ENCODE assay signal across 9 mouse cellular contexts in the genomic region with DNA sequence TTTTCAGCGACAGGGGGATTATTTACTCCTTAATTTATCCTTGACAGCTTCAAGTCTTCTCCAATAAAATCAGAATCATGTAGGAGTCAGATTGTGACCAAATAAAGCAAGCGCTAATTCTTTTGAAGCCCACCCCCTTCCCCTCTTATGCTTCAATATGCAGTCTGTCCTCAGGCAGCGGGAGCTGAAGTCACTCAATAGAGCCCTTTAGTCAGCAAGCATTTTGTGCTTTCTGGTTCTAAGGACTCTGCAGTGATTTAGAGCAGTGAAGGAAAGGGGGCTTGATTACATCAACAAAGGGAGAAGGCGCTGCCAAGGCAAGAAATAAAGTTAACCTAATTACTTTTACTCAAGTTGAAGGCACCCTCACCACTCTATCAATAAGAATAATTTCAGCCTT.
DNase-seq lines count a peak whose midpoint lies in the region; ATAC-seq and TF ChIP-seq lines count a peak whose summit lies in the region.
"Had no signal": no experiment of that assay in that cellular context is flagged by ENCODE, and none has a peak within 500 bp of the region (broad histone marks: within the 10 kb centered on the region; RNA-seq: fewer than 3 reads in every experiment).

No protein-coding gene starts in this region.

- no peak overlapping the region for H3K27ac ChIP-seq in kidney, postnatal 0 days
- H3K27ac ChIP-seq in forebrain, embryonic 11.5 days (ENCODE audit: low read depth, low read length): no peak overlapping the region; the same call in 1 of the 2 replicates
- H3K27ac ChIP-seq in intestine, embryonic 15.5 days: no peak overlapping the region
- H3K27ac ChIP-seq in neural tube, embryonic 13.5 days (replicated peaks): no peak overlapping the region
- H3K27ac ChIP-seq: heart, adult 2 months had no signal

- no peaks in the 10 kb centered on the region for H3K27me3 ChIP-seq in kidney, postnatal 0 days (ENCODE audit: insufficient read depth, low read length)
- H3K27me3 ChIP-seq in forebrain, embryonic 11.5 days (ENCODE audit: control insufficient read depth, insufficient read depth, low read length): no peaks in the 10 kb centered on the region
- no peaks in the 10 kb centered on the region for H3K27me3 ChIP-seq in intestine, embryonic 15.5 days (replicated peaks)
- peaks cover 7% of the 10 kb centered on the region; the same call in 1 of the 2 replicates for H3K27me3 ChIP-seq in neural tube, embryonic 13.5 days

- no peaks in the 10 kb centered on the region for H3K9me3 ChIP-seq in kidney, postnatal 0 days (replicated peaks; ENCODE audit: low read length)
- H3K9me3 ChIP-seq in forebrain, embryonic 11.5 days (ENCODE audit: control insufficient read depth, low read length): no peaks in the 10 kb centered on the region
- no peaks in the 10 kb centered on the region for H3K9me3 ChIP-seq in intestine, embryonic 15.5 days
- no peaks in the 10 kb centered on the region for H3K9me3 ChIP-seq in neural tube, embryonic 13.5 days

- DNase-seq in kidney, postnatal 0 days (ENCODE audit: low spot score): no peak
- DNase-seq in kidney, adult 18-20 months: no peak
- DNase-seq in forebrain, embryonic 11.5 days (ENCODE audit: low spot score): no peak
- DNase-seq in adrenal gland, postnatal 10 days: no peak
- DNase-seq in right cerebral cortex, postnatal 36 days (ENCODE audit: low spot score in 2 of 2): no peak
- DNase-seq in right cerebral cortex, adult 18-20 months: no peak
- DNase-seq: heart, adult 2 months had no signal

- H3K9ac ChIP-seq in kidney, postnatal 0 days (ENCODE audit: low read depth, low read length): no peak overlapping the region
- 0 out of 2 replicates have a peak overlapping the region, but pooled peaks have one; percentile 7 for H3K9ac ChIP-seq in forebrain, embryonic 11.5 days (ENCODE audit: low read length)
- H3K9ac ChIP-seq in intestine, embryonic 15.5 days: no peak overlapping the region
- H3K9ac ChIP-seq in neural tube, embryonic 13.5 days: peak overlapping the region; percentile 46

- no peak overlapping the region for H3K4me3 ChIP-seq in kidney, postnatal 0 days (replicated peaks; ENCODE audit: low read depth, low read length)
- peak overlapping the region; percentile 26; the same call in 1 of the 2 replicates for H3K4me3 ChIP-seq in forebrain, embryonic 11.5 days (ENCODE audit: low read depth, low read length)
- no peak overlapping the region for H3K4me3 ChIP-seq in intestine, embryonic 15.5 days (replicated peaks)
- peak overlapping the region; percentile 36 for H3K4me3 ChIP-seq in neural tube, embryonic 13.5 days

- H3K36me3 ChIP-seq in kidney, postnatal 0 days (ENCODE audit: insufficient read depth, low read length): no peaks in the 10 kb centered on the region
- no peaks in the 10 kb centered on the region for H3K36me3 ChIP-seq in forebrain, embryonic 11.5 days (ENCODE audit: control insufficient read depth, insufficient read depth, low read length)
- H3K36me3 ChIP-seq in intestine, embryonic 15.5 days: no peaks in the 10 kb centered on the region
- no peaks in the 10 kb centered on the region for H3K36me3 ChIP-seq in neural tube, embryonic 13.5 days

- ATAC-seq in kidney, postnatal 0 days (replicated peaks; ENCODE audit: low FRiP score, low read depth): no peak
- peak; percentile 43 for ATAC-seq in forebrain, embryonic 11.5 days (replicated peaks; ENCODE audit: low FRiP score)
- no peak for ATAC-seq in intestine, embryonic 15.5 days
- ATAC-seq in neural tube, embryonic 13.5 days (ENCODE audit: low read depth): peak; percentile 84

- 25% methylated on average over 4 of the region's 4 CpGs for WGBS in kidney, postnatal 0 days
- 10% methylated on average over 4 of the region's 4 CpGs for WGBS in forebrain, embryonic 11.5 days
- WGBS in intestine, embryonic 15.5 days: 56% methylated on average over 4 of the region's 4 CpGs
- WGBS in neural tube, embryonic 13.5 days: 9% methylated on average over 4 of the region's 4 CpGs

- no peak for TF ChIP-seq CTCF in kidney, postnatal 0 days (IDR thresholded peaks at IDR 0.05; ENCODE audit: low read depth)

- no peaks in the 10 kb centered on the region for H3K4me1 ChIP-seq in kidney, postnatal 0 days (replicated peaks; ENCODE audit: insufficient read depth, low read length)
- no peaks in the 10 kb centered on the region; the same call in 1 of the 2 replicates for H3K4me1 ChIP-seq in forebrain, embryonic 11.5 days (replicated peaks; ENCODE audit: control insufficient read depth, insufficient read depth, low read length)
- H3K4me1 ChIP-seq in intestine, embryonic 15.5 days (replicated peaks): no peaks in the 10 kb centered on the region
- peaks cover 19% of the 10 kb centered on the region for H3K4me1 ChIP-seq in neural tube, embryonic 13.5 days (replicated peaks)

- peak overlapping the region; percentile 52; the same call in 1 of the 2 replicates for H3K4me2 ChIP-seq in kidney, postnatal 0 days (ENCODE audit: low read length)
- H3K4me2 ChIP-seq in forebrain, embryonic 11.5 days (ENCODE audit: low read depth, low read length, severe bottlenecking): peak overlapping the region; percentile 57
- H3K4me2 ChIP-seq in intestine, embryonic 15.5 days (replicated peaks): peak overlapping the region; percentile 56
- peak overlapping the region; percentile 62 for H3K4me2 ChIP-seq in neural tube, embryonic 13.5 days

Comparison
In these comparisons a context has a peak if more than half of its experiments do, and no peak if none do; other contexts are left out.
1. ATAC-seq: peak in forebrain, embryonic 11.5 days (single experiment) and neural tube, embryonic 13.5 days (single experiment); none in kidney, postnatal 0 days (single experiment) and intestine, embryonic 15.5 days (single experiment).
2. H3K4me3 ChIP-seq: peak in forebrain, embryonic 11.5 days (single experiment) and neural tube, embryonic 13.5 days (single experiment); none in kidney, postnatal 0 days (single experiment) and intestine, embryonic 15.5 days (single experiment).
3. H3K9ac ChIP-seq: peak in forebrain, embryonic 11.5 days (single experiment) and neural tube, embryonic 13.5 days (single experiment); none in kidney, postnatal 0 days (single experiment) and intestine, embryonic 15.5 days (single experiment).
4. Peak in every context shown above with its lines, with median percentiles within 50 percentile points of each other: H3K4me2 ChIP-seq.